Mouse (Mus musculus): ENCODE measurements around the gene Olfr1135. TPM values are rescaled to one million over a fixed set of nuclear protein-coding genes. Genes with fewer than 3 reads are reported as not detected.

Gene Olfr1135
- not detected for polyA plus RNA-seq (2014; fragmentation: Illumina TruSeq; extraction: RNeasy Lipid Tissue Mini Kit (QIAGEN cat#74804); ENCODE audit: low read depth, low replicate concordance)

DNA sequence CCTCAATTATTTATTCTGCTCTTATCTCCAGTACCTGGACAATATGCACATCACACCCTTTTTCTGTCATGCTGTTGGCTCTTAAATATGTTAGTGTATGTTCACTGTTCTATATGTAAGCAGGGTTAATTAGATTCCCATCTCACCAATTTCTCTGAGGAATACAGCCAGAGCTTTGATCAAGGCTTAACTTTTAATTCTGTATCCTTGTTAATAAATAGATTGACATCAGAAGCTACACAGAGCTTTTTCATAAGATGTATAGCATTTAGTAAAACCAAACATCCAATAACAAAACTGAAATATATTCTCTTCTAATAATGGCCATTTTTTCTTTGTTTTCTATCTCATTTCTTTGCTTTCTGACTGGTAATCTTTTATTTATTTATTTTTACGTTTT, at the start of gene Olfr1135:
Gene Olfr1135, minus strand, starts transcription at position 101 of the 400 bp plus-strand sequence.

GRCm38 (mm10) chr2:87713079-87713478, 39.6 kb upstream of the Olfr1135 start, which contains the start of gene Olfr1137:
Gene Olfr1137 (minus strand): TSS chr2:87713179.

DNA sequence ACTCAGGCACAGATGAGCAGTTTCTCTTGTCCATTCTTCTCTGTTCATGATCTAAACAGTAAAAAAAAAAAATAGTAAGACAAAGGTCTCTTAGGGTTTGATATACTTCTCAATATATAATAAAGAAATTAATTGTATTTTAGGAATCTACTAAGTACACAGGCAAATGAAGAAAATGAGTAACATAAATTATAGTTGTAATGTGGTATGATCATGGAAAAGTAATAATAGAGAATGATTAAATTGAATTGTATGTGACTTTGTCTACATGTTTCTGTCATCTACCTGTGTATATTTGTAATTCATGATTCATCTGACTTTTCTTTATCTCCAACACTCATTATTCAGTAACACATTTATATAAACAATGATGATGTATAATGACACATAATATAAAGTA, 20.4 kb upstream of the Olfr1135 start, which contains the start of gene Olfr1136:
Gene Olfr1136, minus strand, starts transcription at position 101 of the 400 bp plus-strand sequence.

GRCm38 (mm10) chr2:87658360-87658759, 15.1 kb downstream of the Olfr1135 start, which contains the start of gene Olfr1134:
Gene Olfr1134 (minus strand): TSS chr2:87658460.

GRCm38 (mm10) chr2:87647274-87647673, 26.2 kb downstream of the Olfr1135 start, which contains the start of gene Olfr1133:
Gene Olfr1133 (minus strand): TSS chr2:87647374.

GRCm38 (mm10) chr2:87637435-87637834, 36.0 kb downstream of the Olfr1135 start, which contains the start of gene Olfr1132:
Gene Olfr1132 (minus strand): TSS chr2:87637535.

GRCm38 (mm10) chr2:87626804-87627203, 46.7 kb downstream of the Olfr1135 start, which contains the start of gene Olfr1131:
Gene Olfr1131 (plus strand): TSS chr2:87627104.

Other genes with a start within 250 kb of the Olfr1135 start
- not detected for gene Olfr1124, start 243.4 kb downstream of the Olfr1135 start, polyA plus RNA-seq (2014; fragmentation: Illumina TruSeq; extraction: RNeasy Lipid Tissue Mini Kit (QIAGEN cat#74804); ENCODE audit: low read depth, low replicate concordance)
- gene Olfr1126, start 219.7 kb downstream of the Olfr1135 start, polyA plus RNA-seq (2014; fragmentation: Illumina TruSeq; extraction: RNeasy Lipid Tissue Mini Kit (QIAGEN cat#74804); ENCODE audit: low read depth, low replicate concordance) = not detected
- gene Pramel7, start 176.6 kb downstream of the Olfr1135 start, polyA plus RNA-seq (2014; fragmentation: Illumina TruSeq; extraction: RNeasy Lipid Tissue Mini Kit (QIAGEN cat#74804); ENCODE audit: low read depth, low replicate concordance) = not detected
- gene Pramel6, start 167.1 kb downstream of the Olfr1135 start, polyA plus RNA-seq (2014; fragmentation: Illumina TruSeq; extraction: RNeasy Lipid Tissue Mini Kit (QIAGEN cat#74804); ENCODE audit: low read depth, low replicate concordance) = not detected
- not detected for gene Olfr153, start 141.9 kb downstream of the Olfr1135 start, polyA plus RNA-seq (2014; fragmentation: Illumina TruSeq; extraction: RNeasy Lipid Tissue Mini Kit (QIAGEN cat#74804); ENCODE audit: low read depth, low replicate concordance)
- not detected for gene Olfr1128, start 128.1 kb downstream of the Olfr1135 start, polyA plus RNA-seq (2014; fragmentation: Illumina TruSeq; extraction: RNeasy Lipid Tissue Mini Kit (QIAGEN cat#74804); ENCODE audit: low read depth, low replicate concordance)
- gene Olfr1129, start 99.8 kb downstream of the Olfr1135 start, polyA plus RNA-seq (2014; fragmentation: Illumina TruSeq; extraction: RNeasy Lipid Tissue Mini Kit (QIAGEN cat#74804); ENCODE audit: low read depth, low replicate concordance) = not detected
- not detected for gene Olfr1130, start 67.5 kb downstream of the Olfr1135 start, polyA plus RNA-seq (2014; fragmentation: Illumina TruSeq; extraction: RNeasy Lipid Tissue Mini Kit (QIAGEN cat#74804); ENCODE audit: low read depth, low replicate concordance)
- not detected for gene Olfr1131, start 46.6 kb downstream of the Olfr1135 start, polyA plus RNA-seq (2014; fragmentation: Illumina TruSeq; extraction: RNeasy Lipid Tissue Mini Kit (QIAGEN cat#74804); ENCODE audit: low read depth, low replicate concordance)
- not detected for gene Olfr1132, start 36.1 kb downstream of the Olfr1135 start, polyA plus RNA-seq (2014; fragmentation: Illumina TruSeq; extraction: RNeasy Lipid Tissue Mini Kit (QIAGEN cat#74804); ENCODE audit: low read depth, low replicate concordance)
- gene Olfr1133, start 26.3 kb downstream of the Olfr1135 start, polyA plus RNA-seq (2014; fragmentation: Illumina TruSeq; extraction: RNeasy Lipid Tissue Mini Kit (QIAGEN cat#74804); ENCODE audit: low read depth, low replicate concordance) = not detected
- gene Olfr1134, start 15.2 kb downstream of the Olfr1135 start, polyA plus RNA-seq (2014; fragmentation: Illumina TruSeq; extraction: RNeasy Lipid Tissue Mini Kit (QIAGEN cat#74804); ENCODE audit: low read depth, low replicate concordance) = not detected
- not detected for gene Olfr1136, start 20.3 kb upstream of the Olfr1135 start, polyA plus RNA-seq (2014; fragmentation: Illumina TruSeq; extraction: RNeasy Lipid Tissue Mini Kit (QIAGEN cat#74804); ENCODE audit: low read depth, low replicate concordance)
- gene Olfr1137, start 39.5 kb upstream of the Olfr1135 start, polyA plus RNA-seq (2014; fragmentation: Illumina TruSeq; extraction: RNeasy Lipid Tissue Mini Kit (QIAGEN cat#74804); ENCODE audit: low read depth, low replicate concordance) = not detected
- gene Olfr1138, start 66.3 kb upstream of the Olfr1135 start, polyA plus RNA-seq (2014; fragmentation: Illumina TruSeq; extraction: RNeasy Lipid Tissue Mini Kit (QIAGEN cat#74804); ENCODE audit: low read depth, low replicate concordance) = not detected
- not detected for gene Olfr1140, start 70.1 kb upstream of the Olfr1135 start, polyA plus RNA-seq (2014; fragmentation: Illumina TruSeq; extraction: RNeasy Lipid Tissue Mini Kit (QIAGEN cat#74804); ENCODE audit: low read depth, low replicate concordance)
- not detected for gene Olfr1141, start 80.3 kb upstream of the Olfr1135 start, polyA plus RNA-seq (2014; fragmentation: Illumina TruSeq; extraction: RNeasy Lipid Tissue Mini Kit (QIAGEN cat#74804); ENCODE audit: low read depth, low replicate concordance)
- not detected for gene Olfr152, start 105.8 kb upstream of the Olfr1135 start, polyA plus RNA-seq (2014; fragmentation: Illumina TruSeq; extraction: RNeasy Lipid Tissue Mini Kit (QIAGEN cat#74804); ENCODE audit: low read depth, low replicate concordance)
- not detected for gene Olfr1143, start 126.9 kb upstream of the Olfr1135 start, polyA plus RNA-seq (2014; fragmentation: Illumina TruSeq; extraction: RNeasy Lipid Tissue Mini Kit (QIAGEN cat#74804); ENCODE audit: low read depth, low replicate concordance)
- not detected for gene Olfr1145, start 136.2 kb upstream of the Olfr1135 start, polyA plus RNA-seq (2014; fragmentation: Illumina TruSeq; extraction: RNeasy Lipid Tissue Mini Kit (QIAGEN cat#74804); ENCODE audit: low read depth, low replicate concordance)
- gene Olfr1148, start 156.9 kb upstream of the Olfr1135 start, polyA plus RNA-seq (2014; fragmentation: Illumina TruSeq; extraction: RNeasy Lipid Tissue Mini Kit (QIAGEN cat#74804); ENCODE audit: low read depth, low replicate concordance) = not detected
- not detected for gene Olfr1150-ps1, start 170.3 kb upstream of the Olfr1135 start, polyA plus RNA-seq (2014; fragmentation: Illumina TruSeq; extraction: RNeasy Lipid Tissue Mini Kit (QIAGEN cat#74804); ENCODE audit: low read depth, low replicate concordance)
- not detected for gene Olfr1151, start 182.2 kb upstream of the Olfr1135 start, polyA plus RNA-seq (2014; fragmentation: Illumina TruSeq; extraction: RNeasy Lipid Tissue Mini Kit (QIAGEN cat#74804); ENCODE audit: low read depth, low replicate concordance)
- not detected for gene Olfr1152, start 192.8 kb upstream of the Olfr1135 start, polyA plus RNA-seq (2014; fragmentation: Illumina TruSeq; extraction: RNeasy Lipid Tissue Mini Kit (QIAGEN cat#74804); ENCODE audit: low read depth, low replicate concordance)
- not detected for gene Olfr1153, start 221.3 kb upstream of the Olfr1135 start, polyA plus RNA-seq (2014; fragmentation: Illumina TruSeq; extraction: RNeasy Lipid Tissue Mini Kit (QIAGEN cat#74804); ENCODE audit: low read depth, low replicate concordance)
- not detected for gene Olfr1154, start 231.5 kb upstream of the Olfr1135 start, polyA plus RNA-seq (2014; fragmentation: Illumina TruSeq; extraction: RNeasy Lipid Tissue Mini Kit (QIAGEN cat#74804); ENCODE audit: low read depth, low replicate concordance)

All from adrenal gland, adult 10 weeks (tissue).